Mouse (Mus musculus) stomach, postnatal 0 days (tissue): ENCODE results near the gene Alox12. TPM values are rescaled to one million over a fixed set of nuclear protein-coding genes. Genes with fewer than 3 reads are reported as not detected.
A peak's percentile ranks its signal among the peaks of the same experiment; 100 is the strongest.

Experiments
- ATAC-seq: fragments of 200-750 bp; cut with Nextera tagmentation; 2 replicates; pipeline ENCODE4 v1.8.0; 2017; ENCODE audit not compliant: low FRiP score, low TSS enrichment
- DNase-seq: peaks from one replicate; pipeline ENCODE4 v3.0.0-alpha.2; 2016; ENCODE audit warnings: low spot score
- H3K27ac ChIP-seq: fragments of 300-500 bp; sonication (generic); replicated peaks from 2 replicates; pipeline ENCODE4 v1.5.1; 2014; ENCODE audit warnings: mild to moderate bottlenecking, control low read depth
- H3K27me3 ChIP-seq: fragments of 300-500 bp; sonication (generic); 2 replicates; pipeline ENCODE4 v1.6.1; 2014; ENCODE audit warnings: low read length; ENCODE audit not compliant: control insufficient read depth, insufficient read depth
- H3K36me3 ChIP-seq: fragments of 300-500 bp; sonication (generic); 2 replicates; pipeline ENCODE4 v1.6.1; 2014; ENCODE audit warnings: low read length, mixed read lengths; ENCODE audit not compliant: control insufficient read depth, insufficient read depth
- H3K4me1 ChIP-seq: fragments of 300-500 bp; sonication (generic); replicated peaks from 2 replicates; pipeline ENCODE4 v1.6.1; 2014; ENCODE audit warnings: antibody characterized with exemption; ENCODE audit not compliant: control insufficient read depth, insufficient read depth
- H3K4me2 ChIP-seq: fragments of 300-500 bp; sonication (generic); replicated peaks from 2 replicates; pipeline ENCODE4 v1.6.1; 2014; ENCODE audit warnings: low read depth, mild to moderate bottlenecking, control low read depth, moderate library complexity
- H3K4me3 ChIP-seq: fragments of 300-500 bp; sonication (generic); 2 replicates; pipeline ENCODE4 v1.5.1; 2014; ENCODE audit warnings: low read depth, low read length, control low read depth
- H3K9ac ChIP-seq: fragments of 300-500 bp; sonication (generic); 2 replicates; pipeline ENCODE4 v1.6.1; 2014; ENCODE audit warnings: mild to moderate bottlenecking, low read length, control low read depth, mixed read lengths
- H3K9me3 ChIP-seq: fragments of 300-500 bp; sonication (generic); 2 replicates; pipeline ENCODE4 v1.6.1; 2016; ENCODE audit warnings: low read length; ENCODE audit not compliant: control insufficient read depth
- CTCF ChIP-seq: IDR thresholded peaks from 2 replicates; pipeline ENCODE4 v1.5.1; 2016; ENCODE audit warnings: antibody characterized with exemption, low read depth, mild to moderate bottlenecking, moderate library complexity
- EP300 ChIP-seq: optimal IDR thresholded peaks from 2 replicates; pipeline ENCODE3; 2016; ENCODE audit warnings: antibody characterized with exemption
- WGBS: fragments of 180-500 bp; shearing (Covaris S2); extraction: QIAGEN DNeasy Blood & Tissue Kit; methylation state at CpG from one replicate; pipeline ENCODE4 v1.1.7; 2014; 5-methylcytosine and 5-hydroxymethylcytosine counted together
- polyA plus RNA-seq: library from polyadenylated mRNA; unstranded; fragments of >200 nt; fragmentation: Nextera tagmentation; extraction: Ambion mirVana; gene quantifications from 2 replicates; pipeline ENCODE4 v1.2.1, GENCODE M21; 2015

Gene Alox12
- polyA plus RNA-seq, 1 experiment from 2014 or later = 13.8 TPM

GRCm38 (mm10) chr11:70229260-70230010, 25.7 kb downstream of the Alox12 start, which contains the start of gene Bcl6b:
Gene Bcl6b, minus strand, starts transcription at chr11:70229798.
- H3K4me1 ChIP-seq = no peaks in the 10 kb centered on the region; the same call in 1 of the 2 replicates
- H3K9me3 ChIP-seq = no peaks in the 10 kb centered on the region
- H3K4me2 ChIP-seq = peak within 1 kb of the TSS; percentile 48
- H3K27ac ChIP-seq = peak within 1 kb of the TSS; percentile 70
- TF ChIP-seq EP300 (no peak), CTCF (no peak)
- no peak for DNase-seq
- no peaks in the 10 kb centered on the region; the same call in 1 of the 2 replicates for H3K27me3 ChIP-seq
- ATAC-seq = no peak
- peak within 1 kb of the TSS; percentile 43; the same call in 1 of the 2 replicates for H3K9ac ChIP-seq
- no peaks in the 10 kb centered on the region for H3K36me3 ChIP-seq
- 2% methylated on average over 39 of the region's 39 CpGs for whole genome bisulfite sequencing
- peak within 1 kb of the TSS; percentile 39 for H3K4me3 ChIP-seq

- Histone ChIP-seq H3K27ac (peak overlapping the region; percentile 70), H3K4me3 (peak overlapping the region; percentile 39), H3K4me2 (peak overlapping the region; percentile 48), H3K9ac (0 out of 2 replicates have a peak overlapping the region, but pooled peaks have one; percentile 18), H3K9me3 (no peaks in the 10 kb centered on the region), H3K36me3 (no peaks in the 10 kb centered on the region), H3K27me3 (no peaks in the 10 kb centered on the region; the same call in 1 of the 2 replicates), H3K4me1 (no peaks in the 10 kb centered on the region; the same call in 1 of the 2 replicates)
- no peak for TF ChIP-seq EP300
- peak; percentile 18; the same call in 1 of the 2 replicates for TF ChIP-seq CTCF
- peak; percentile 87 for DNase-seq
- ATAC-seq = peak; percentile 54
- WGBS = 1% methylated on average over 19 of the region's 19 CpGs
These were observed 26.3 kb downstream of the Alox12 start for GRCm38 (mm10) chr11:70228828-70229227.

GRCm38 (mm10) chr11:70227661-70228245, 27.4 kb downstream of the Alox12 start:
- ATAC-seq = no peak
- H3K4me1 ChIP-seq = no peaks in the 10 kb centered on the region; the same call in 1 of the 2 replicates
- no peak overlapping the region for H3K9ac ChIP-seq
- WGBS = 76% methylated on average over 4 of the region's 4 CpGs
- H3K36me3 ChIP-seq = no peaks in the 10 kb centered on the region
- no peak for TF ChIP-seq EP300
- no peak for TF ChIP-seq CTCF
- H3K9me3 ChIP-seq = no peaks in the 10 kb centered on the region
- no peaks in the 10 kb centered on the region; the same call in 1 of the 2 replicates for H3K27me3 ChIP-seq
- H3K27ac ChIP-seq = no peak overlapping the region
- peak overlapping the region; percentile 48 for H3K4me2 ChIP-seq
- DNase-seq = no peak
- peak overlapping the region; percentile 39; the same call in 1 of the 2 replicates for H3K4me3 ChIP-seq

- peak overlapping the region; percentile 24; the same call in 1 of the 2 replicates for H3K4me3 ChIP-seq
- peak overlapping the region; percentile 48 for H3K4me2 ChIP-seq
- DNase-seq (no peak), ATAC-seq (no peak; the same call in 1 of the 2 replicates)
- H3K27ac ChIP-seq = no peak overlapping the region; the same call in 1 of the 2 replicates
- no peaks in the 10 kb centered on the region for H3K36me3 ChIP-seq
- H3K27me3 ChIP-seq = no peaks in the 10 kb centered on the region; the same call in 1 of the 2 replicates
- TF ChIP-seq EP300 (no peak), CTCF (no peak)
- WGBS = 33% methylated on average over 5 of the region's 5 CpGs
- H3K9me3 ChIP-seq = no peaks in the 10 kb centered on the region
- H3K4me1 ChIP-seq = no peaks in the 10 kb centered on the region; the same call in 1 of the 2 replicates
- H3K9ac ChIP-seq = no peak overlapping the region
These were observed 28.0 kb downstream of the Alox12 start for GRCm38 (mm10) chr11:70227126-70227525.

GRCm38 (mm10) chr11:70226602-70226890, 28.6 kb downstream of the Alox12 start:
- Histone ChIP-seq H3K9ac (peak overlapping the region; percentile 35), H3K4me3 (peak overlapping the region; percentile 24), H3K36me3 (no peaks in the 10 kb centered on the region), H3K4me2 (peak overlapping the region; percentile 48), H3K27ac (no peak overlapping the region; the same call in 1 of the 2 replicates), H3K9me3 (no peaks in the 10 kb centered on the region), H3K4me1 (no peaks in the 10 kb centered on the region; the same call in 1 of the 2 replicates), H3K27me3 (no peaks in the 10 kb centered on the region; the same call in 1 of the 2 replicates)
- WGBS = 23% methylated on average over 18 of the region's 18 CpGs
- peak; percentile 40; the same call in 1 of the 2 replicates for ATAC-seq
- TF ChIP-seq EP300 = no peak
- peak; percentile 72 for DNase-seq
